Mouse (Mus musculus) monocyte, adult 5-6 weeks (primary cell): Measurements from ENCODE around the gene BC049352. TPM values are rescaled to one million over a fixed set of nuclear protein-coding genes. Genes with fewer than 3 reads are reported as not detected.

Experiments used
- ATAC-seq: fragments of 153-309, 156-312 bp; replicated peaks from 2 replicates; pipeline ENCODE4 v1.8.0; 2017; ENCODE audit warnings: mild to moderate bottlenecking; ENCODE audit not compliant: low TSS enrichment, insufficient number of reproducible peaks, severe bottlenecking, poor library complexity, low FRiP score
- total RNA-seq: library from RNA; stranded (forward); fragments of 200-1000, 200-491, 200-594 nt; gene quantifications from 3 replicates; pipeline ENCODE4 v1.2.3, GENCODE M21; 2017

Gene BC049352
- total RNA-seq, 1 experiment from 2014 or later = 7.5 TPM

- peak; percentile 78 for ATAC-seq
Observed at GRCm38 (mm10) chr9:45235668-45236227, 53.9 kb downstream of the BC049352 start.

GRCm38 (mm10) chr9:45236744-45237143 is 54.9 kb downstream of the BC049352 start:
- no peak for ATAC-seq

- peak; percentile 71 for ATAC-seq
Observed at GRCm38 (mm10) chr9:45241397-45241796, 59.6 kb downstream of the BC049352 start.

GRCm38 (mm10) chr9:45245432-45245831 is 63.6 kb downstream of the BC049352 start:
- ATAC-seq = no peak

GRCm38 (mm10) chr9:45246060-45246459 is 64.3 kb downstream of the BC049352 start:
- peak; percentile 68 for ATAC-seq

GRCm38 (mm10) chr9:45247536-45247935 is 65.7 kb downstream of the BC049352 start:
- ATAC-seq = peak; percentile 55

- ATAC-seq = no peak
Observed at GRCm38 (mm10) chr9:45250306-45250705, 68.5 kb downstream of the BC049352 start.

- no peak for ATAC-seq
Observed at GRCm38 (mm10) chr9:45251281-45251680, 69.5 kb downstream of the BC049352 start.

- no peak for ATAC-seq
Observed at GRCm38 (mm10) chr9:45251990-45252389, 70.2 kb downstream of the BC049352 start.

GRCm38 (mm10) chr9:45252395-45252794 is 70.6 kb downstream of the BC049352 start:
- ATAC-seq = no peak

GRCm38 (mm10) chr9:45254021-45254420 is 72.2 kb downstream of the BC049352 start:
- no peak for ATAC-seq

GRCm38 (mm10) chr9:45254605-45255004 is 72.8 kb downstream of the BC049352 start:
- ATAC-seq = no peak

GRCm38 (mm10) chr9:45255431-45255830 is 73.6 kb downstream of the BC049352 start:
- ATAC-seq = no peak

- no peak for ATAC-seq
Observed at GRCm38 (mm10) chr9:45255967-45256366, 74.2 kb downstream of the BC049352 start.

- no peak for ATAC-seq
Observed at GRCm38 (mm10) chr9:45259065-45259464, 77.3 kb downstream of the BC049352 start.

- ATAC-seq = no peak
Observed at GRCm38 (mm10) chr9:45261466-45261865, 79.7 kb downstream of the BC049352 start.

GRCm38 (mm10) chr9:45261872-45262271 is 80.1 kb downstream of the BC049352 start:
- no peak for ATAC-seq

- no peak for ATAC-seq
Observed at GRCm38 (mm10) chr9:45267099-45267498, 85.3 kb downstream of the BC049352 start.

- ATAC-seq = peak; percentile 14
Observed at GRCm38 (mm10) chr9:45268079-45268478, 86.3 kb downstream of the BC049352 start.

GRCm38 (mm10) chr9:45268597-45269325 is 87.0 kb downstream of the BC049352 start, which contains the start of gene Il10ra:
Il10ra (minus strand) TSS chr9:45269149.
- ATAC-seq = peak; percentile 40
